In the genomic region with DNA sequence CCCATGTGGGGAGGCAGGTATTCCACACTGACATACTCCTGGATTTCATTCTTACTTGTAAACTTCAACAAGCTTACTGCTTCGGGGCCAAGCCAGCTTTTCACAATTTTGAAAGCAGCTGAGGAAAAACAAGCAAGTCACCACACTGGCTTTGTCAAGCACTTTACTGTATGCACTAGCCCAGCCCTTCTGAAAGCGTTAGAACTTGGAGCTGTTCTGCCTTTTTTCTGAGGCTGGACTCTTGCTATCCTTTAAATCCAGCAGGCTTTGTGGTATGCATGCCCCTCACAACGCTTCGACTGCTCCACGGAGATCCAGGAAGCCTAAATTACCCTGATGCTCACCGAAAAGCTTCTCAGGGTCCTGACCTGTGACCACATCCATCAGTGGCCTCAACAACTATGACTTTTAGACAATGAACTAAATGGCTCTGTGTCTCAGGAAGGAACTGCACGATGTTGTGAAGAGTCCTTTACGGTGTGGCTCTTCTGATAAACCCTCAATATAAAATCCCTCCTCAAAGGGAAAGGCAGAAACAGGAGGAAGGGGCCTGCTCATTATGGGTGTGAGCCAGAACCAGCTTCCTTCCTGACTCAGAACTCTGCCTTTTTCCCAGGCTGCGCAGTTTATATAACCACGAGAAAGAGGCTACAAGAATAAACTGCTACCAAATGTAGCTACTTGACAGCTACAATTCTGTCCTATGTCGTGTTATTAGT, we compare ENCODE assay signal across 18 mouse cellular contexts. TPM values are rescaled to one million over a fixed set of nuclear protein-coding genes. Genes with fewer than 3 reads are reported as not detected.
DNase-seq lines count a peak whose midpoint lies in the region; ATAC-seq and TF ChIP-seq lines count a peak whose summit lies in the region.
"Had no signal": no experiment of that assay in that cellular context is flagged by ENCODE, and none has a peak within 500 bp of the region (broad histone marks: within the 10 kb centered on the region; RNA-seq: fewer than 3 reads in every experiment).

No protein-coding gene starts in this region.

- ATAC-seq in kidney, embryonic 15.5 days (replicated peaks; ENCODE audit: low FRiP score): no peak
- peak; percentile 51 for ATAC-seq in lung, embryonic 16.5 days (ENCODE audit: low read depth)
- ATAC-seq in hindbrain, postnatal 0 days: no peak
- ATAC-seq: forebrain, embryonic 16.5 days had no signal

- peaks cover 4% of the 10 kb centered on the region; the same call in 1 of the 2 replicates for H3K36me3 ChIP-seq in kidney, embryonic 15.5 days
- H3K36me3 ChIP-seq in lung, embryonic 16.5 days (ENCODE audit: control insufficient read depth, insufficient read depth, low read length): peaks cover 4% of the 10 kb centered on the region; the same call in 1 of the 2 replicates
- H3K36me3 ChIP-seq in hindbrain, postnatal 0 days (ENCODE audit: insufficient read depth, low read length): no peaks in the 10 kb centered on the region
- H3K36me3 ChIP-seq: stomach, embryonic 15.5 days had no signal

- H3K9me3 ChIP-seq in kidney, embryonic 15.5 days (replicated peaks): no peaks in the 10 kb centered on the region
- no peaks in the 10 kb centered on the region for H3K9me3 ChIP-seq in lung, embryonic 16.5 days (ENCODE audit: control insufficient read depth, low read length)
- H3K9me3 ChIP-seq in hindbrain, postnatal 0 days (ENCODE audit: low read length): no peaks in the 10 kb centered on the region
- H3K9me3 ChIP-seq: stomach, embryonic 15.5 days had no signal

- 52% methylated on average over 11 of the region's 11 CpGs for WGBS in kidney, embryonic 15.5 days
- WGBS in lung, embryonic 16.5 days: 61% methylated on average over 11 of the region's 11 CpGs
- WGBS in hindbrain, postnatal 0 days: 66% methylated on average over 11 of the region's 11 CpGs

- H3K27me3 ChIP-seq in kidney, embryonic 15.5 days: no peaks in the 10 kb centered on the region
- no peaks in the 10 kb centered on the region for H3K27me3 ChIP-seq in lung, embryonic 16.5 days (ENCODE audit: control insufficient read depth, insufficient read depth, low read depth, low read length)
- no peaks in the 10 kb centered on the region for H3K27me3 ChIP-seq in hindbrain, postnatal 0 days (ENCODE audit: insufficient read depth, low read length)
- H3K27me3 ChIP-seq: stomach, embryonic 15.5 days had no signal

- H3K27ac ChIP-seq in kidney, embryonic 15.5 days: no peak overlapping the region
- H3K27ac ChIP-seq in lung, embryonic 16.5 days (ENCODE audit: low read length): no peak overlapping the region
- no peak overlapping the region for H3K27ac ChIP-seq in hindbrain, postnatal 0 days
- H3K27ac ChIP-seq: stomach, embryonic 15.5 days had no signal

- H3K4me2 ChIP-seq in kidney, embryonic 15.5 days: no peak overlapping the region
- H3K4me2 ChIP-seq in lung, embryonic 16.5 days (ENCODE audit: low read depth, low read length): no peak overlapping the region
- no peak overlapping the region for H3K4me2 ChIP-seq in hindbrain, postnatal 0 days (ENCODE audit: low read depth, low read length)
- H3K4me2 ChIP-seq: stomach, embryonic 15.5 days had no signal

- DNase-seq in kidney, adult 18-20 months: peak; percentile 7
- DNase-seq in forelimb bud, embryonic 11.5 days (ENCODE audit: low read depth, low spot score): peak; percentile 1
- DNase-seq in kidney, adult 8-10 months: peak; percentile 9 to 38
- DNase-seq in testis, postnatal 14 days (ENCODE audit: low spot score): no peak
- DNase-seq in hindbrain, postnatal 0 days (ENCODE audit: low spot score): no peak
- no peak for DNase-seq in right cerebral cortex, adult 18-20 months
- DNase-seq: adrenal gland, postnatal 36 days; cerebellum, adult 8-10 months; thymus, postnatal 4 days had no signal

- H3K9ac ChIP-seq in kidney, embryonic 15.5 days: no peak overlapping the region
- H3K9ac ChIP-seq in lung, embryonic 16.5 days (ENCODE audit: low read length): no peak overlapping the region
- H3K9ac ChIP-seq in hindbrain, postnatal 0 days (replicated peaks; ENCODE audit: low read length): no peak overlapping the region
- H3K9ac ChIP-seq: stomach, embryonic 15.5 days had no signal

- no peak for TF ChIP-seq CTCF in hindbrain, postnatal 0 days (IDR thresholded peaks at IDR 0.05; ENCODE audit: low read depth)

- H3K4me1 ChIP-seq in kidney, embryonic 15.5 days: no peaks in the 10 kb centered on the region
- H3K4me1 ChIP-seq in lung, embryonic 16.5 days (replicated peaks; ENCODE audit: control insufficient read depth, insufficient read depth, low read length): no peaks in the 10 kb centered on the region
- no peaks in the 10 kb centered on the region for H3K4me1 ChIP-seq in hindbrain, postnatal 0 days (ENCODE audit: insufficient read depth, low read length)
- H3K4me1 ChIP-seq: stomach, embryonic 15.5 days had no signal

- no peak overlapping the region for H3K4me3 ChIP-seq in kidney, embryonic 15.5 days (replicated peaks)
- no peak overlapping the region for H3K4me3 ChIP-seq in lung, embryonic 16.5 days (ENCODE audit: low read length)
- H3K4me3 ChIP-seq in hindbrain, postnatal 0 days (ENCODE audit: low read length): no peak overlapping the region
- H3K4me3 ChIP-seq: myocyte; stomach, embryonic 15.5 days had no signal

RNA-seq across cellular contexts. Expression of gene Mospd2, which starts 28.2 kb away (rescaled TPM):
- 20.0 and 20.2 TPM in 2 replicates for polyA plus RNA-seq in kidney, embryonic 15.5 days (2015; fragmentation: Nextera tagmentation; extraction: Ambion mirVana)
- 22.7 and 23.6 TPM in 2 replicates for polyA plus RNA-seq in lung, embryonic 16.5 days (2015; fragmentation: Nextera tagmentation; extraction: Ambion mirVana)
- total RNA-seq in hindbrain, postnatal 0 days (2014; rRNA removed): 14.2 and 18.6 TPM in 2 replicates
- 12.8 and 13.9 TPM in 2 replicates for polyA plus RNA-seq in hindbrain, postnatal 0 days (2015; fragmentation: Nextera tagmentation; extraction: Ambion mirVana)

RNA-seq across cellular contexts. Expression of gene Fancb, which starts 28.4 kb away (rescaled TPM):
- 9.2 and 10.6 TPM in 2 replicates for polyA plus RNA-seq in kidney, embryonic 15.5 days (2015; fragmentation: Nextera tagmentation; extraction: Ambion mirVana)
- 10.8 and 11.4 TPM in 2 replicates for polyA plus RNA-seq in lung, embryonic 16.5 days (2015; fragmentation: Nextera tagmentation; extraction: Ambion mirVana)
- total RNA-seq in hindbrain, postnatal 0 days (2014; rRNA removed): 1.5 and 2.0 TPM in 2 replicates
- 1.4 and 1.9 TPM in 2 replicates for polyA plus RNA-seq in hindbrain, postnatal 0 days (2015; fragmentation: Nextera tagmentation; extraction: Ambion mirVana)

RNA-seq across cellular contexts. Expression of gene Gm17604, which starts 52.6 kb away (rescaled TPM):
- not detected in 2 replicates for polyA plus RNA-seq in kidney, embryonic 15.5 days (2015; fragmentation: Nextera tagmentation; extraction: Ambion mirVana)
- not detected in 2 replicates for polyA plus RNA-seq in lung, embryonic 16.5 days (2015; fragmentation: Nextera tagmentation; extraction: Ambion mirVana)
- not detected in 2 replicates for total RNA-seq in hindbrain, postnatal 0 days (2014; rRNA removed)
- polyA plus RNA-seq in hindbrain, postnatal 0 days (2015; fragmentation: Nextera tagmentation; extraction: Ambion mirVana): not detected in 2 replicates
- total RNA-seq: adrenal gland, postnatal 36 days; left cerebral cortex, postnatal 25 days had no signal
- polyA plus RNA-seq: embryonic facial prominence, embryonic 14.5 days; forebrain, embryonic 16.5 days; hindbrain, embryonic 11.5 days; large intestine, adult 2 months; myocyte; stomach, embryonic 15.5 days had no signal

Comparison
In these comparisons a context has a peak if more than half of its experiments do, and no peak if none do; other contexts are left out.
1. DNase-seq: peak in kidney, adult 18-20 months (single experiment), forelimb bud, embryonic 11.5 days (single experiment) and kidney, adult 8-10 months (2 of 2); none in testis, postnatal 14 days (single experiment), hindbrain, postnatal 0 days (single experiment) and right cerebral cortex, adult 18-20 months (single experiment).